Mouse (Mus musculus) CH12.LX (cell line): ENCODE results near the gene Tmem125. TPM values are rescaled to one million over a fixed set of nuclear protein-coding genes. Genes with fewer than 3 reads are reported as not detected.

Experiments
- DNase-seq: peaks from one replicate; pipeline ENCODE4 v3.0.0-alpha.2; 2013; ENCODE audit errors: extremely low read depth
- H3K27ac ChIP-seq: 2 replicates; pipeline ENCODE4 v1.5.1; 2012; ENCODE audit warnings: low read depth, mild to moderate bottlenecking, control low read depth, moderate library complexity; ENCODE audit not compliant: insufficient read depth
- H3K27me3 ChIP-seq: replicated peaks from 2 replicates; pipeline ENCODE3; 2012; ENCODE audit warnings: inconsistent platforms
- H3K36me3 ChIP-seq, 2 experiments: replicated peaks in 1 of 2; 2 replicates each; pipeline versions ENCODE3 to v1.6.1; 2012; ENCODE audit warnings: inconsistent platforms in 1 of 2, low read length in 1 of 2, mild to moderate bottlenecking in 1 of 2, mixed read lengths in 1 of 2, moderate library complexity in 1 of 2; ENCODE audit not compliant: control insufficient read depth in 1 of 2, insufficient read depth in 1 of 2
- H3K4me1 ChIP-seq, 2 experiments: 2 replicates each; pipeline ENCODE4 v1.6.1; 2012; ENCODE audit warnings: inconsistent platforms in 1 of 2, moderate library complexity in 1 of 2; ENCODE audit not compliant: insufficient read depth in 2 of 2, control insufficient read depth in 1 of 2
- H3K4me2 ChIP-seq: 2 replicates; pipeline ENCODE4 v1.6.1; 2012; ENCODE audit warnings: low read depth, mild to moderate bottlenecking, control low read depth; ENCODE audit not compliant: poor library complexity, insufficient read depth, severe bottlenecking
- H3K4me3 ChIP-seq, 3 experiments: fragments of 150-350 bp in 1 of 3; sonication (generic) in 1 of 3; replicated peaks in 1 of 3; 2 replicates each; pipeline versions ENCODE3 to v1.5.1; 2011 to 2012; ENCODE audit warnings: low read depth in 2 of 3, low read length in 2 of 3, mild to moderate bottlenecking in 2 of 3, moderate library complexity in 2 of 3, control low read depth in 1 of 3, improper control_type of control experiment in 1 of 3, inconsistent platforms in 1 of 3, mixed read lengths in 1 of 3; ENCODE audit not compliant: poor library complexity in 1 of 3
- H3K79me2 ChIP-seq: replicated peaks from 2 replicates; pipeline ENCODE4 v1.6.1; 2012; ENCODE audit warnings: mild to moderate bottlenecking, moderate library complexity; ENCODE audit not compliant: control insufficient read depth, poor library complexity, insufficient read depth, severe bottlenecking; ENCODE audit errors: extremely low read depth
- H3K9ac ChIP-seq: 2 replicates; pipeline ENCODE4 v1.6.1; 2012; ENCODE audit warnings: low read depth, mild to moderate bottlenecking, control low read depth, moderate library complexity; ENCODE audit not compliant: insufficient read depth
- H3K9me3 ChIP-seq: replicated peaks from 2 replicates; pipeline ENCODE3; 2012; ENCODE audit warnings: low read length, inconsistent platforms, mixed read lengths
- BHLHE40 ChIP-seq: IDR thresholded peaks from 2 replicates; pipeline ENCODE4 v1.6.1; 2011; ENCODE audit warnings: mild to moderate bottlenecking, low read depth, low read length, improper control_type of control experiment
- CTCF ChIP-seq, 2 experiments: IDR thresholded peaks in 1 of 2; conservative IDR thresholded peaks in 1 of 2; 2 replicates each; pipeline ENCODE4 v1.5.1; 2011 to 2012; ENCODE audit warnings: low read depth in 2 of 2, low read length in 2 of 2, improper control_type of control experiment in 1 of 2, inconsistent platforms in 1 of 2, mild to moderate bottlenecking in 1 of 2, moderate library complexity in 1 of 2
- E2F4 ChIP-seq: IDR thresholded peaks from 2 replicates; pipeline ENCODE4 v1.6.1; 2011; ENCODE audit warnings: low read depth, low read length, improper control_type of control experiment; ENCODE audit not compliant: insufficient replicate concordance
- EP300 ChIP-seq: IDR thresholded peaks from 2 replicates; pipeline ENCODE4 v1.6.1; 2011; ENCODE audit warnings: low read length, improper control_type of control experiment
- ETS1 ChIP-seq: conservative IDR thresholded peaks from 2 replicates; pipeline ENCODE4 v1.6.1; 2012; ENCODE audit warnings: low read depth, mild to moderate bottlenecking, inconsistent platforms, low read length, improper control_type of control experiment, moderate library complexity
- HCFC1 ChIP-seq: IDR thresholded peaks from 2 replicates; pipeline ENCODE4 v1.6.1; 2012; ENCODE audit warnings: low read depth, mild to moderate bottlenecking, inconsistent platforms, low read length, improper control_type of control experiment
- IRF4 ChIP-seq: IDR thresholded peaks from 2 replicates; pipeline ENCODE4 v1.6.1; 2014; ENCODE audit warnings: low read depth, mild to moderate bottlenecking, inconsistent platforms, low read length, improper control_type of control experiment
- MAFK ChIP-seq: IDR thresholded peaks from 2 replicates; pipeline ENCODE4 v1.6.1; 2011; ENCODE audit warnings: low read length, improper control_type of control experiment; ENCODE audit not compliant: insufficient replicate concordance
- MAX ChIP-seq: IDR thresholded peaks from 2 replicates; pipeline ENCODE4 v1.6.1; 2011; ENCODE audit warnings: low read length, improper control_type of control experiment
- MXI1 ChIP-seq: IDR thresholded peaks from 2 replicates; pipeline ENCODE4 v1.6.1; 2011; ENCODE audit warnings: mild to moderate bottlenecking, low read depth, low read length, improper control_type of control experiment
- NELFE ChIP-seq: IDR thresholded peaks from 2 replicates; pipeline ENCODE4 v1.6.1; 2011; ENCODE audit warnings: low read depth, low read length, improper control_type of control experiment
- NRF1 ChIP-seq: IDR thresholded peaks from 2 replicates; pipeline ENCODE4 v1.6.1; 2014; ENCODE audit warnings: low read depth, mild to moderate bottlenecking, inconsistent platforms, low read length, improper control_type of control experiment, moderate library complexity
- POLR2AphosphoS2 ChIP-seq: IDR thresholded peaks from 2 replicates; pipeline ENCODE4 v1.6.1; 2011; ENCODE audit warnings: low read depth, low read length, improper control_type of control experiment
- RCOR1 ChIP-seq: conservative IDR thresholded peaks from 2 replicates; pipeline ENCODE4 v1.6.1; 2012; ENCODE audit warnings: low read depth, mild to moderate bottlenecking, inconsistent platforms, low read length, improper control_type of control experiment
- SIN3A ChIP-seq: IDR thresholded peaks from 2 replicates; pipeline ENCODE4 v1.6.1; 2012; ENCODE audit warnings: low read length, improper control_type of control experiment, inconsistent platforms
- SMC3 ChIP-seq: IDR thresholded peaks from 2 replicates; pipeline ENCODE4 v1.6.1; 2011; ENCODE audit warnings: low read depth, low read length, improper control_type of control experiment
- TBP ChIP-seq: conservative IDR thresholded peaks from 2 replicates; pipeline ENCODE4 v1.6.1; 2011; ENCODE audit warnings: low read depth, low read length, improper control_type of control experiment
- TCF12 ChIP-seq: IDR thresholded peaks from 2 replicates; pipeline ENCODE4 v1.6.1; 2014; ENCODE audit warnings: low read depth, mild to moderate bottlenecking, inconsistent platforms, low read length, improper control_type of control experiment
- USF2 ChIP-seq: conservative IDR thresholded peaks from 2 replicates; pipeline ENCODE4 v1.6.1; 2011; ENCODE audit warnings: low read depth, low read length, improper control_type of control experiment
- ZC3H11A ChIP-seq: IDR thresholded peaks from 2 replicates; pipeline ENCODE4 v1.6.1; 2012; ENCODE audit warnings: low read depth, mild to moderate bottlenecking, inconsistent platforms, low read length, improper control_type of control experiment
- ZKSCAN1 ChIP-seq: IDR thresholded peaks from 2 replicates; pipeline ENCODE4 v1.6.1; 2012; ENCODE audit warnings: low read depth, inconsistent platforms, low read length, improper control_type of control experiment, borderline replicate concordance
- ZNF384 ChIP-seq: IDR thresholded peaks from 2 replicates; pipeline ENCODE4 v1.6.1; 2012; ENCODE audit warnings: low read depth, low read length, improper control_type of control experiment, inconsistent platforms
- dilution Hi-C: fragments of 300-500 bp; cut with MboI; formaldehyde crosslinking; loops from 2 replicates; pipeline ENCODE4 v1.14.3; 2020; ENCODE audit warnings: low sequenced_read_pairs; ENCODE audit not compliant: extremely low pct_unique_long_range_greater_than_20kb, extremely low pct_ligation_motif_present
- in situ Hi-C: fragments of 300-500 bp; cut with MboI; formaldehyde crosslinking; loops from 3 replicates; pipeline ENCODE4 v1.14.3; 2019; ENCODE audit warnings: low sequenced_read_pairs, low pct_ligation_motif_present, low pct_unique_long_range_greater_than_20kb, mixed read lengths
- polyA plus RNA-seq: library from polyadenylated mRNA; unstranded; fragments of >175 nt; gene quantifications from 2 replicates; pipeline ENCODE4 v1.2.1, GENCODE M21; 2012; ENCODE audit warnings: low read depth; ENCODE audit not compliant: insufficient read length
- total RNA-seq, 2 experiments: library from RNA; depleted of rRNA; stranded (reverse); fragments of 300-350 nt in 1 of 2; fragments of >200 nt in 1 of 2; gene quantifications; 2 replicates each; pipeline ENCODE4 v1.2.3; 2012 to 2014

The Tmem125 gene
- total and polyA plus RNA-seq, 3 experiments = not detected

DNA sequence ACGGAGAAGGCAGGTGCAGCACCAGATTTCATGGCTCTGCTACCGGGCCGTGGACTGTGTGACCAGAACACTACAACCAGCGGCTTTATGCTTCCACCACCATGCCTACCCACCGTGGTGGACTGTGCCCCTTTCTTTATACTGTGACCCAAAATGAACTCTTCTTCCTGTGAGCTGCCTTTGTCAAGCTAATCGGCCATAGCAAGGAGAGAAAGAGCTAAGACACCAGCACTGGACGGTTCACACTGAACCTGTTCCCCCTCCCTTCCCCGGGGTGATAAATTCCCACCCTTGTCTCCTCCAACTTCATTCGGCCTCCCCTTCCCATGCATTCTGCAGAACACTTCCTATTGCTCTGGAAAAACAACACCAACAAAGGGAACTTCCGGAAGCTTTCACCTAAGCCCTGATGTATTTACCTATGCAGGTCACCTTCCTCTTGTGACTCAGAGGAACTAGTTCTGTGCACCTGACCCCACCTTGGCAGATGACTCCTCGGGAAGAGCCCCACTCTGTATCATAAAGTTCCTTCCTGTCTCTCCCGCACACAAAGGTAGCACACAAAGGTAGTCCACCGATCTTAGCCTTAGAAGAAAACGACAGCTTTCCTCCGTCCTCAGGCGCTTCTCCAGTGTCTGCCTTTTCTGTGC, 26.2 kb downstream of the Tmem125 start:
- peaks cover 76% of the 10 kb centered on the region for H3K27me3 ChIP-seq
- no peak overlapping the region for H3K9ac ChIP-seq
- H3K4me3 ChIP-seq = no peak overlapping the region
- no peak for TF ChIP-seq NELFE
- no peak for TF ChIP-seq CTCF (conservative IDR thresholded peaks at IDR 0.05 in 1 of 2, IDR thresholded peaks at IDR 0.05 in 1 of 2; ENCODE audit: low read depth in 2 of 2, low read length in 2 of 2)
- TF ChIP-seq USF2 = no peak
- no peak for TF ChIP-seq MAFK
- no peak for TF ChIP-seq ZKSCAN1
- TF ChIP-seq TCF12 = no peak
- TF ChIP-seq EP300 = no peak
- TF ChIP-seq BHLHE40 = no peak
- TF ChIP-seq MAX = no peak
- no peak for TF ChIP-seq HCFC1
- no peak for TF ChIP-seq RCOR1
- no peak for TF ChIP-seq POLR2AphosphoS2
- TF ChIP-seq TBP = no peak
- no peak for TF ChIP-seq SMC3
- TF ChIP-seq IRF4 = no peak
- TF ChIP-seq NRF1 = no peak
- no peak for TF ChIP-seq ZNF384
- no peak for TF ChIP-seq ZC3H11A
- H3K36me3 ChIP-seq = no peaks in the 10 kb centered on the region
- in situ Hi-C loops (no loop called here), dilution Hi-C loops (no loop called here)
- no peak overlapping the region for H3K4me2 ChIP-seq
- H3K4me1 ChIP-seq = peaks cover 0 to 2% of the 10 kb centered on the region in 2 experiments; a peak in 1 of 4 replicates
- H3K79me2 ChIP-seq = no peaks in the 10 kb centered on the region
- H3K27ac ChIP-seq = no peak overlapping the region
- H3K9me3 ChIP-seq = no peaks in the 10 kb centered on the region
- DNase-seq = no peak

DNA sequence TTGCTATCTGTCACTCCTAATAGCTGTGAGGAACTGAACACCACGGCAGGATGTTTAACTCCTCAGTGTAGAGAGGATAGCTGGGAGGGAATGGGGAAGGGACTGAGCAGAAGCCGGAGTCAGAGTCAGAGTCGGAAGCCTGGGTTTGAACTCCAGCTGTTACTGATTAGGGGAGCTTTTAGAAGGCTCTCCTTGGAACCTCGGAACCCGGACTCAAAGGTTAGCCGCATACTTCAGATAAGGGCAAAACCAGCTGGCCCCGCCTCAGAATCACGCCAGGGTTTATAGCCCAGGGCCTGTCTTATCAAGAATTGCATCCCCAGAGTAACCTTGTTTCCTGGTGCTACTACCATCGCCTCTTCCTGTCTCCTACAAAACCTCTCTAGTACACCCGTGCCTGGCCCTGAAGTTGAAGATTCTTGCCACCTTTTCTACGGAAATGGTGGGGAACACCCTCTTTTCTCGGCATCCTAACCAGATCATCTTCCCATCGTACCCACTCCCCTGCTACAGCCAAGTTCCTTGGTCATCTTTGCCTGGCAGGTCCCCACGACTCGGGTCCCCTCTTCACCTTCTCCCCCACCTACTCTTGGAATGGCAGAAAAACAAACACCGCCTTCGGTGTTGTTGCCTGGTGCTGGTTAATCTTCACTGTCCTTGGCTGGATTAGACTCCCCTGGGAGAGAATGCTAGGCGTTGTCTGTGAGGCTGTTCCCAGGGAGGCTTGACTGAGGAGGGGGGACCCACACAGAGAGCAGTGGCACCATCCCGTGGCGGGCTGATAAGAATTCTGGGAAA, 26.9 kb downstream of the Tmem125 start:
- H3K4me2 ChIP-seq = no peak overlapping the region
- dilution Hi-C loops (no loop called here), in situ Hi-C loops (no loop called here)
- no peak overlapping the region for H3K9ac ChIP-seq
- peaks cover 0 to 2% of the 10 kb centered on the region in 2 experiments; a peak in 1 of 4 replicates for H3K4me1 ChIP-seq
- H3K4me3 ChIP-seq = no peak overlapping the region
- no peaks in the 10 kb centered on the region for H3K9me3 ChIP-seq
- no peak overlapping the region for H3K27ac ChIP-seq
- no peak for TF ChIP-seq NELFE
- no peak for TF ChIP-seq SIN3A
- TF ChIP-seq ETS1 = no peak
- TF ChIP-seq ZNF384 = no peak
- TF ChIP-seq E2F4 = no peak
- no peak for TF ChIP-seq EP300
- TF ChIP-seq MXI1 = no peak
- TF ChIP-seq, all 38 proteins: peak for 0
- Histone ChIP-seq H3K27me3 (peaks cover 76% of the 10 kb centered on the region), H3K79me2 (no peaks in the 10 kb centered on the region), H3K36me3 (no peaks in the 10 kb centered on the region)
- no peak for DNase-seq
